In the genomic region with DNA sequence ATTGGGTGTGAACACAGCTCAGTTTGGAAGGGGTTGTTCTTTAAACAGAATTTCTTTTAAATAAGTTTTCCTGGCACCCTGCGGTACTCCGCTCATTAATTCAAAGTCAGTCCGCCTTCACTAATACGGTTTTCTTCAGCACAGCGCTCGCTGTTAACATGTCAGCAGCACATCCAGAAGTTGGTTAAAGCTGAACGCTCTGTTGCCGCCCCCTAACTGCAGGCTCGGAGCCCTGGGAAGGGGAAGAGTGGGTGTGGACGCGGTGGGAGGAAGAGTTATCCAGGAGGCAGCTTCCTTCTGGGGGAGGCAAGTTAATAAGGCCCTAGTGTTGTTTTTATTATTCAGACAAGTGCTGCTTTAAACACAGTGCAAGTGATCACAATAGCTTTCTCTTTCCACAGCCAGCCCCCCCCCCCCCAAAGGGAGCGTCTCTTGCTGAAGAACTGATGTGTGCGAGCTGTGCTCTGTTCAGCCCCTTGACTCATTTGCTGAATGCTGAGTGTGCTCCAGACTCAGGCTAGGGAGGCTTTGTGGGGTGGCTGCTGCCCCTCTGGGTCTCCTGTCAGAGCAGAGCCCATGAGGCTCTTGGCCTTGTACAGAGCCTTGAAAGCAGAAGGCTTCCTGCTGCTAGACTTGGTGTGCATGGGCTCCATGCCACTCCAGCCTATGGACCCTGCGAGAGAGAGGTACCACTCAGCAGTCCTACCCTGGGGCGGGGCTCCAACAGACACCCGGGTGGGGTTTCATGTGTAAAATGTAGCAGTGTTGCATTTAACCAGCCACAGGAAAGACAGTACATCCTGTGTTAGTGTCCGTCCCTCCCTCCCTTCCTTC, we compare ENCODE assay signal across 7 mouse cellular contexts. TPM values are rescaled to one million over a fixed set of nuclear protein-coding genes. Genes with fewer than 3 reads are reported as not detected.
DNase-seq lines count a peak whose midpoint lies in the region; ATAC-seq lines count a peak whose summit lies in the region.

No protein-coding gene starts in this region.

- H3K9ac ChIP-seq in embryonic facial prominence, embryonic 15.5 days: peak overlapping the region; percentile 6; the same call in 1 of the 2 replicates
- H3K9ac ChIP-seq in hindbrain, embryonic 13.5 days: peak overlapping the region; percentile 46; the same call in 1 of the 2 replicates
- peak overlapping the region; percentile 2; the same call in 1 of the 2 replicates for H3K9ac ChIP-seq in neural tube, embryonic 13.5 days

- no peaks in the 10 kb centered on the region for H3K9me3 ChIP-seq in embryonic facial prominence, embryonic 15.5 days (replicated peaks)
- H3K9me3 ChIP-seq in hindbrain, embryonic 13.5 days: no peaks in the 10 kb centered on the region
- H3K9me3 ChIP-seq in neural tube, embryonic 13.5 days: no peaks in the 10 kb centered on the region

- H3K27ac ChIP-seq in embryonic facial prominence, embryonic 15.5 days (replicated peaks): peak overlapping the region; percentile 80
- peak overlapping the region; percentile 60 for H3K27ac ChIP-seq in hindbrain, embryonic 13.5 days
- H3K27ac ChIP-seq in neural tube, embryonic 13.5 days (replicated peaks): peak overlapping the region; percentile 29; the same call in 1 of the 2 replicates

- peak overlapping the region; percentile 19; the same call in 1 of the 2 replicates for H3K4me2 ChIP-seq in embryonic facial prominence, embryonic 15.5 days (replicated peaks)
- 0 out of 2 replicates have a peak overlapping the region, but pooled peaks have one; percentile 6 for H3K4me2 ChIP-seq in hindbrain, embryonic 13.5 days
- no peak overlapping the region for H3K4me2 ChIP-seq in neural tube, embryonic 13.5 days

- H3K36me3 ChIP-seq in embryonic facial prominence, embryonic 15.5 days: peaks cover 6% of the 10 kb centered on the region; the same call in 1 of the 2 replicates
- H3K36me3 ChIP-seq in hindbrain, embryonic 13.5 days: peaks cover 11% of the 10 kb centered on the region
- H3K36me3 ChIP-seq in neural tube, embryonic 13.5 days: 0 out of 2 replicates have a peak, but pooled peaks cover 4% of the 10 kb centered on the region

- ATAC-seq in embryonic facial prominence, embryonic 15.5 days (ENCODE audit: insufficient number of reproducible peaks, low FRiP score, low TSS enrichment, low read depth): no peak
- ATAC-seq in hindbrain, embryonic 13.5 days (ENCODE audit: low FRiP score): no peak
- ATAC-seq in neural tube, embryonic 13.5 days (ENCODE audit: low read depth): no peak

- H3K27me3 ChIP-seq in embryonic facial prominence, embryonic 15.5 days: no peaks in the 10 kb centered on the region
- no peaks in the 10 kb centered on the region for H3K27me3 ChIP-seq in hindbrain, embryonic 13.5 days
- no peaks in the 10 kb centered on the region for H3K27me3 ChIP-seq in neural tube, embryonic 13.5 days

- 35% methylated on average over 17 of the region's 17 CpGs for WGBS in embryonic facial prominence, embryonic 15.5 days
- WGBS in hindbrain, embryonic 13.5 days: 23% methylated on average over 17 of the region's 17 CpGs
- 29% methylated on average over 17 of the region's 17 CpGs for WGBS in neural tube, embryonic 13.5 days

- peak; percentile 81 for DNase-seq in layer of hippocampus, adult 9-11 months
- DNase-seq in layer of hippocampus, adult 8-10 months (ENCODE audit: low spot score in 2 of 2): no peak
- no peak for DNase-seq in layer of hippocampus, postnatal 10 days (ENCODE audit: low spot score in 2 of 2)
- DNase-seq in thymus, postnatal 25 days: no peak

- no peak overlapping the region for H3K4me3 ChIP-seq in embryonic facial prominence, embryonic 15.5 days (replicated peaks)
- H3K4me3 ChIP-seq in hindbrain, embryonic 13.5 days: no peak overlapping the region
- H3K4me3 ChIP-seq in neural tube, embryonic 13.5 days: no peak overlapping the region

- H3K4me1 ChIP-seq in embryonic facial prominence, embryonic 15.5 days: peaks cover 43% of the 10 kb centered on the region
- H3K4me1 ChIP-seq in hindbrain, embryonic 13.5 days (replicated peaks): peaks cover 29% of the 10 kb centered on the region
- peaks cover 25% of the 10 kb centered on the region for H3K4me1 ChIP-seq in neural tube, embryonic 13.5 days (replicated peaks)

RNA-seq across cellular contexts. Expression of a gene that starts 20.7 kb away (rescaled TPM):
- total RNA-seq in layer of hippocampus, adult 8-10 months (2022): 100 to 1,000 TPM; 221 to 238 (median 233) TPM
- 61.4 and 69.3 TPM in 2 replicates for polyA plus RNA-seq in embryonic facial prominence, embryonic 15.5 days (2015; fragmentation: Nextera tagmentation; extraction: Ambion mirVana)
- polyA plus RNA-seq in hindbrain, embryonic 13.5 days (2015; fragmentation: Nextera tagmentation; extraction: Ambion mirVana): 63.3 and 65.9 TPM in 2 replicates
- polyA plus RNA-seq in neural tube, embryonic 13.5 days (2015; fragmentation: Nextera tagmentation; extraction: Ambion mirVana): 57.6 and 67.0 TPM in 2 replicates
- total RNA-seq in layer of hippocampus, postnatal 10 days (2021): 100 to 1,000 TPM; 151 to 152 TPM

Comparison
In these comparisons a context has a peak if more than half of its experiments do, and no peak if none do; other contexts are left out.
1. H3K27ac ChIP-seq: peak in every context shown above with its lines; median percentile 80 in embryonic facial prominence, embryonic 15.5 days; 60 in hindbrain, embryonic 13.5 days; 29 in neural tube, embryonic 13.5 days.